Mouse (Mus musculus): ENCODE results near the gene Prkrip1. TPM values are rescaled to one million over a fixed set of nuclear protein-coding genes. Genes with fewer than 3 reads are reported as not detected.

The Prkrip1 gene
- total RNA-seq, 2 experiments from 2014 or later, result 34.7 to 37.7 TPM

- TF ChIP-seq CTCF (IDR thresholded peaks at IDR 0.05), result no peak
- DNase-seq (ENCODE audit: extremely low spot score in 1 of 2, low spot score in 2 of 2), result no peak
- Histone ChIP-seq H3K27ac (no peak overlapping the region), H3K4me3 (no peak overlapping the region)
- intact Hi-C loops (cut with DNase I), result no loop called here
These were observed 11.8 kb upstream of the Prkrip1 start for GRCm38 (mm10) chr5:136210549-136210948.

GRCm38 (mm10) chr5:136201832-136202231 lies 3.1 kb upstream of the Prkrip1 start:
- H3K27ac ChIP-seq, result no peak overlapping the region
- intact Hi-C loops (cut with DNase I), result loop anchor here (1.0 to 5.0 kb wide), 3 partner anchors 51 to 555 kb away; no protein-coding TSS in a partner anchor
- DNase-seq (ENCODE audit: extremely low spot score in 1 of 2, low spot score in 2 of 2), result peak; percentile 57 to 73
- H3K4me3 ChIP-seq, result no peak overlapping the region
- TF ChIP-seq CTCF (IDR thresholded peaks at IDR 0.05), result peak; percentile 95

GRCm38 (mm10) chr5:136199526-136199925 lies 763 bp upstream of the Prkrip1 start:
- no peak for TF ChIP-seq CTCF (IDR thresholded peaks at IDR 0.05)
- DNase-seq (ENCODE audit: extremely low spot score in 1 of 2, low spot score in 2 of 2), result no peak
- H3K4me3 ChIP-seq, result peak overlapping the region; percentile 88
- peak overlapping the region; percentile 92; the same call in 1 of the 2 replicates for H3K27ac ChIP-seq
- intact Hi-C loops (cut with DNase I), result no loop called here

GRCm38 (mm10) chr5:136191870-136192269 lies 6.9 kb downstream of the Prkrip1 start:
- peak; percentile 30; the same call in 1 of the 2 replicates for TF ChIP-seq CTCF (IDR thresholded peaks at IDR 0.05)
- Histone ChIP-seq H3K4me3 (no peak overlapping the region), H3K27ac (no peak overlapping the region)
- no peak for DNase-seq (ENCODE audit: extremely low spot score in 1 of 2, low spot score in 2 of 2)
- intact Hi-C loops (cut with DNase I), result no loop called here

GRCm38 (mm10) chr5:136186723-136187122 lies 12.0 kb downstream of the Prkrip1 start:
- intact Hi-C loops (cut with DNase I), result loop anchor here (2.0 to 5.0 kb wide), 2 partner anchors 50 to 204 kb away; partner anchors contain the start of genes Alkbh4, Lrwd1 and Zp3
- Histone ChIP-seq H3K4me3 (no peak overlapping the region), H3K27ac (no peak overlapping the region)
- DNase-seq (ENCODE audit: extremely low spot score in 1 of 2, low spot score in 2 of 2), result peak; percentile 52 to 54
- peak; percentile 90 for TF ChIP-seq CTCF (IDR thresholded peaks at IDR 0.05)

- Histone ChIP-seq H3K4me3 (no peak overlapping the region), H3K27ac (no peak overlapping the region)
- intact Hi-C loops (cut with DNase I), result no loop called here
- no peak for DNase-seq (ENCODE audit: extremely low spot score in 1 of 2, low spot score in 2 of 2)
- TF ChIP-seq CTCF (IDR thresholded peaks at IDR 0.05), result no peak; the same call in 1 of the 2 replicates
These were observed 15.0 kb downstream of the Prkrip1 start for GRCm38 (mm10) chr5:136183766-136184165.

GRCm38 (mm10) chr5:136182830-136183229 lies 15.9 kb downstream of the Prkrip1 start:
- no peak overlapping the region for H3K27ac ChIP-seq
- DNase-seq (ENCODE audit: extremely low spot score in 1 of 2, low spot score in 2 of 2), result no peak
- intact Hi-C loops (cut with DNase I), result no loop called here
- H3K4me3 ChIP-seq, result no peak overlapping the region
- TF ChIP-seq CTCF (IDR thresholded peaks at IDR 0.05), result no peak

- H3K4me3 ChIP-seq, result no peak overlapping the region
- peak overlapping the region; percentile 5; the same call in 1 of the 2 replicates for H3K27ac ChIP-seq
- intact Hi-C loops (cut with DNase I), result no loop called here
- TF ChIP-seq CTCF (IDR thresholded peaks at IDR 0.05), result no peak
- peak in 1 of 2 experiments; percentile 61 for DNase-seq (ENCODE audit: extremely low spot score in 1 of 2, low spot score in 2 of 2)
These were observed 16.7 kb downstream of the Prkrip1 start for GRCm38 (mm10) chr5:136182049-136182448.

GRCm38 (mm10) chr5:136181197-136181596 lies 17.6 kb downstream of the Prkrip1 start:
- no peak for DNase-seq (ENCODE audit: extremely low spot score in 1 of 2, low spot score in 2 of 2)
- Histone ChIP-seq H3K4me3 (no peak overlapping the region), H3K27ac (no peak overlapping the region)
- intact Hi-C loops (cut with DNase I), result no loop called here
- TF ChIP-seq CTCF (IDR thresholded peaks at IDR 0.05), result no peak

- DNase-seq (ENCODE audit: extremely low spot score in 1 of 2, low spot score in 2 of 2), result no peak
- H3K27ac ChIP-seq, result no peak overlapping the region
- intact Hi-C loops (cut with DNase I), result no loop called here
- H3K4me3 ChIP-seq, result no peak overlapping the region
- TF ChIP-seq CTCF (IDR thresholded peaks at IDR 0.05), result no peak
These were observed 19.2 kb downstream of the Prkrip1 start for GRCm38 (mm10) chr5:136179594-136179993.

- intact Hi-C loops (cut with DNase I), result no loop called here
- Histone ChIP-seq H3K4me3 (no peak overlapping the region), H3K27ac (no peak overlapping the region)
- TF ChIP-seq CTCF (IDR thresholded peaks at IDR 0.05), result no peak
- peak; percentile 44 to 58 for DNase-seq (ENCODE audit: extremely low spot score in 1 of 2, low spot score in 2 of 2)
These were observed 24.9 kb downstream of the Prkrip1 start for GRCm38 (mm10) chr5:136173606-136174463.

GRCm38 (mm10) chr5:136172939-136173338 lies 25.8 kb downstream of the Prkrip1 start:
- no peak for TF ChIP-seq CTCF (IDR thresholded peaks at IDR 0.05)
- Histone ChIP-seq H3K4me3 (no peak overlapping the region), H3K27ac (no peak overlapping the region)
- intact Hi-C loops (cut with DNase I), result no loop called here
- no peak for DNase-seq (ENCODE audit: extremely low spot score in 1 of 2, low spot score in 2 of 2)
